Mouse (Mus musculus) ES-Bruce4 (cell line): Measurements from ENCODE around the gene Spout1.

Experiments used
- CTCF ChIP-seq: IDR thresholded peaks from one replicate; pipeline ENCODE4 v1.8.1; 2011; ENCODE audit warnings: low read depth, low read length
- EP300 ChIP-seq: IDR thresholded peaks from 2 replicates; pipeline ENCODE4 v1.6.1; 2011; ENCODE audit warnings: low read depth, low read length; ENCODE audit not compliant: insufficient read depth
- POLR2A ChIP-seq: IDR thresholded peaks from one replicate; pipeline ENCODE4 v1.8.1; 2011; ENCODE audit warnings: low read length; ENCODE audit not compliant: insufficient read depth

DNA sequence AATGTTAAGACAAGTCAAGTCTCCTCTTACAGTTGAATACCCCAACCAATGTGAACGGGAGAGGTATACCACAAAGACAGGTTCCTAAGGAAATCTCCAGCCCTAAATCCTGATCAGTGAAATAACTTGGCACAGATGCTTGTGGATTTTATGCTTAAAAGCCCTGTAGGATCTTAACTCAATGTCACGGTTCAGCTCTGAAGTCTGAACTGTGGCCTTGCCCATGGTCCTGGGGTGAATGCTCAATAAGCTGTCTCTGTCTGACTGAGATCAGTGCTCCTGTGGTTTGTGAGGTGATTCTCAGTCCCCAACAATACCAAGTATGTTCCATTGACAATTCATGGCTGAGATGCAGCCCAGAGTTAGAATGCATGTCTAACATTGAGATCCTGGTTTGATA lies 4.2 kb upstream of the Spout1 start:
- TF ChIP-seq CTCF (no peak), EP300 (no peak), POLR2A (no peak)
